Mouse (Mus musculus): ENCODE data around the gene Taok3.

Taok3 gene

GRCm38 (mm10) chr5:117117716-117118115, 2.2 kb upstream of the Taok3 start:
- DNase-seq (ENCODE audit: low spot score in 2 of 2), result no peak

GRCm38 (mm10) chr5:117118220-117118619, 1.7 kb upstream of the Taok3 start:
- DNase-seq (ENCODE audit: low spot score in 2 of 2), result no peak

GRCm38 (mm10) chr5:117118850-117119249, 1.1 kb upstream of the Taok3 start:
- no peak for DNase-seq (ENCODE audit: low spot score in 2 of 2)

DNA sequence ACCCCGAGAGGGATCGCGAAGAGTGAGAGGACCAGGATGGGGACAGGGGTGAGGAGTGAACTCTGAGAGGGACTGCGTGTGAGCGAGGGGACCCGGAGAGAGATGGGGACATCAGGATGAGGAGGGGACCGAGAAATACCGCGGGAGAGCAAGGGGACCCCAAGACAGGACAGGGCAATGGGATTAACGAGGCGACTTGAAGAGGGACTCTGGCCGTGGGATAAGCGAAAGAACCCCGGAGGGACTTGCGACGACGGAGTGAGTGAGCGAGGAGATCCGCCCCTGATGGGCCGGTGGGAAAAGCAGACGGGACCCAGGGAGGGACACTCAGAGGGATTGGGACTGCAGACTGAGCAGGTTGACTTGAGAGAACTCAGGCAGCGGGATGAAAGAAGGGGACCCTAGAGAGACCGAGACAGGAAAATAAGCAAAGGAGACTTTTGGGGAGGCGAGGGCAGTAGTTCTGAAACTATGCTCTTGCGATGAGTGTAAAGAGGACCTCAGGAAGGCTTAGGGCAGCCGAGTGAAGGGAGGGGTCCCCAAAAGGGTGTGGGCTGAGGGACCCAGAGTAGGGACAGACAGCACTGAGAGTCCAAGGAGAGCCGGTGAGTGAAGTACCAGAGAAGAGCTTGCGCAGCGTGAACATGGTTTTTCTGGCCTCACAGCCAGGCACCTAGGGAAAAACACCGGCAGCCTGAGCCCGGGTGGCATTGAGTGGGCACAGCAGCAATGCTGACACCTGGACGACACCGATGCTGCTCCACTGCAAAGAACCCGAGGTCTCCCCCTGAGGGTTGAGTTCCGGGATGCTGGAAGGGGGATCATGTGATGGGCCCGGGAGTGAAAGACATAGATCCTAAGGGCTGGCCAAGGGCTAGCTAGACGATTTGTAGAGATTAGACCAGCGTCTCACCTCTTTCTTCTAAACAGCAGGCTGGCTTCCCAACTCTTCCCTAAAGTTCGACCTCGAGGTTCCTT, 849 bp downstream of the Taok3 start:
- no peak for DNase-seq (ENCODE audit: low spot score in 2 of 2)

GRCm38 (mm10) chr5:117121657-117122056, 1.7 kb downstream of the Taok3 start:
- no peak for DNase-seq (ENCODE audit: low spot score in 2 of 2)

DNA sequence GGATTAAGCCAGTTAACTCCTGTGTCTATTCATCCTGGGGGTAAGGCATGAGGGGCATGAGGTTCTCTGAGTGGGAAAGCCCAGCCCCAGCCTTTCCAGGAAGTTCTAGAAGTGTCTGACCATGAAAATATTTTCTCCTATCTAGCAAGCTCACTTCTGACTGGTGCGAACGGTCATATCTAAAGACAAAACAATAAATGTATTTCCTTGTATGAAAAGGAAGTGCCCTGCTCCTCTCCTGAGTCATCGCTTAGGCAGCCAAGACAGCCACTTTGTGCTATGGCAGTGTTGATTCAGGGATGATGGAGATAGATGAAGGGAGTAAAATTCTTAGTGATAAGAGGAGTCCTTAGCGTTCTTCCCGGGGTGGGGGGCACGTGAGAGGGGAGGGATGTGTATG, 3.2 kb downstream of the Taok3 start:
- DNase-seq (ENCODE audit: low spot score in 2 of 2), result no peak

- no peak for DNase-seq (ENCODE audit: low spot score in 2 of 2)
These were observed 3.9 kb downstream of the Taok3 start for GRCm38 (mm10) chr5:117123840-117124239.

- DNase-seq (ENCODE audit: low spot score in 2 of 2), result no peak
These were observed 5.8 kb downstream of the Taok3 start for GRCm38 (mm10) chr5:117125482-117126346.

GRCm38 (mm10) chr5:117127051-117127450, 7.1 kb downstream of the Taok3 start:
- no peak for DNase-seq (ENCODE audit: low spot score in 2 of 2)

GRCm38 (mm10) chr5:117130726-117131125, 10.8 kb downstream of the Taok3 start:
- DNase-seq (ENCODE audit: low spot score in 2 of 2), result no peak

DNA sequence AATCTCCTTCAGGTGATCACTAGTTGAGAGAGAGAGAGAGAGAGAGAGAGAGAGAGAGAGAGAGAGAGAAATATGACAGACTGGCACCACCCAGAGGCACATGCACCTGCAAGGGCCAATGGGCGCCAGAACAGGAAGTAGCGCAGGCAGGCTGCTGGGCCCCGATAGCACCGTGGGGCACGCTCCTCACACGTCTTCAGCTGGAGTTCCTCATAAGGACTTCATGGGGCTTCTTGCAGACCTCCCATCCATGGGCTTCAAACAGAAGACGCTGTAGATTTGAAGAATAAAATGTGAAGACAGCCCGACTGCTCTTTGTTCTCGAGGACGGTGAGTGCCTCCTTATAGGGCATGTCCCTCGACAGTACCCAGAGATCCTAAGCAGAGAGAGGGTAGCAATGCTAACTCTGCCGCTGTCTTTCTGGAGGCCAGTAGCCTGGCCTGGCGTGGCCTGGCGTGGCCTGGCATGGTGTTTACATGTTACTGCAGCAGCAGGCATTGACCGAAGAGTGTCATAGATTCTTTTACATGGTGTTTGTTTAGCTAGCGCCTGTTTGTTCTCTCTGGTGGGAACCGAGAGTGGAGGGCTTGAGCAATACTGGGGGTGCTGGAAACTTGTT, 13.6 kb downstream of the Taok3 start:
- DNase-seq (ENCODE audit: low spot score in 2 of 2), result no peak

GRCm38 (mm10) chr5:117134066-117134888, 14.3 kb downstream of the Taok3 start:
- no peak for DNase-seq (ENCODE audit: low spot score in 2 of 2)

DNA sequence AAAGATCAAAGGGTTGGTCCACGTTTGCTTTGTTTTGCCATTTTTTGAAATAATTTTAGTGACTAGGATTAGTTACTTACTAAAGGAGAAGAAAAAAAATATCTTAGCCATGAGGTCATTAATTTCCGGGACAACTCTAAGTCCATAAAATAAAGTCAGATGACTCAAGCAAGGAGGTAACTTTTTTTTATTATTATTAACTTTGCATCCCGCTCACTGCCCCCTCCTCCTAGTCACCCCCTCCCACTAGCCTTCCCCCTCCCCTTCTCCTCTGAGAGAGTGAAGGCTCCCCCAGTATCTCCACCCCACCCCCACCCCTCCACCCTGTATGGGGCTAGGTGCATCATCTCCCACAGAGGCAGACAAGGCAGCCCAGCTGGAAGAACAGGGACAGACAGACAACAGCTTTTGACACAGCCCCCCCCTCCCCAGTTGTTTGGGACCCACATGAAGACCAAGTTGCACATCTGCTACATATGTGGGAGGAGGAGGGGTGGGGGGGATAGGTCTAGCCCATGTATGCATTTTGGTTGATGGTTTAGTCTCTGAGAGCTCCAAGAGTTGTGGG, 15.0 kb downstream of the Taok3 start:
- no peak for DNase-seq (ENCODE audit: low spot score in 2 of 2)

- DNase-seq (ENCODE audit: low spot score in 2 of 2), result no peak
These were observed 15.9 kb downstream of the Taok3 start for GRCm38 (mm10) chr5:117135869-117136268.

- no peak for DNase-seq (ENCODE audit: low spot score in 2 of 2)
These were observed 16.6 kb downstream of the Taok3 start for GRCm38 (mm10) chr5:117136570-117136969.

DNA sequence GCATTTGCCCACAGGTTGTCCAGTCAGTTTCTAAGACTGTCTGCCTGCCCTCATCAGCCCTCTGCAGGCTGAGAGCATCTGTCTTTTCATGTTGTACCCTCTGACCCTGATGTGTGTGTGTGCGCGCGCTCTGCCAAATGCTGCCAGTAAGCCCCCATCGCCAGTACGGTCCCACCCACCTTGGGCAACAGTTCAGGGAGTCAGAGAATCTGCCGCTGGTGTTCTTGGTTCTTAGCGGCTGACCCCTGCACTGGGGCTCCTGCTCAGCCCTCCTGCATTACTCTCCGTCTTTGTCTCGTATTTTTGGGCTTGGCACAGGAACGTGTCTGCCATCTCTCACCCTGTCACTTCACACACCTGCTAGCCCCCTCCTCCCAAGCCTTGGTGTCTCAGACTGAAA, 17.1 kb downstream of the Taok3 start:
- no peak for DNase-seq (ENCODE audit: low spot score in 2 of 2)

DNA sequence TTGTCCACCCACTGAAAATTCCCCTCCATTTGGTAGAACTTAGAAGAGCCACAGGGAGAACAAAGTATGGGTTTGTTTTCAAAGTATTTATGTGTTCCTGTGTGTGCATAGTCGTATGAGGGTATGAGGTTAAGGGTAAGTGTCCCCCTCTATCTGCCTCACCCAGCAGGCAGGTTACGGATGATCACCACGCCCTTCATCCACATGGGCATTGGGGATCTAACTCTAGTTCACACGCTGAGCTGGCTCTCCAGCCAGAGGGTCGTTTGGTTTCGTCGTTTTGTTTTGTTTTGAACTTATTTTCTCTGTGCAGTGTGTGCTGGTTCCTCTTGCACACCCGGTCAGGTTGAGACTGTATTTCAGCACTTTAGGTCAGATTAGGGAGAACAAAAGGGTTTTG, 17.7 kb downstream of the Taok3 start:
- no peak for DNase-seq (ENCODE audit: low spot score in 2 of 2)

GRCm38 (mm10) chr5:117138295-117138988, 18.5 kb downstream of the Taok3 start:
- DNase-seq (ENCODE audit: low spot score in 2 of 2), result no peak

- DNase-seq (ENCODE audit: low spot score in 2 of 2), result no peak
These were observed 19.9 kb downstream of the Taok3 start for GRCm38 (mm10) chr5:117139822-117140221.

DNA sequence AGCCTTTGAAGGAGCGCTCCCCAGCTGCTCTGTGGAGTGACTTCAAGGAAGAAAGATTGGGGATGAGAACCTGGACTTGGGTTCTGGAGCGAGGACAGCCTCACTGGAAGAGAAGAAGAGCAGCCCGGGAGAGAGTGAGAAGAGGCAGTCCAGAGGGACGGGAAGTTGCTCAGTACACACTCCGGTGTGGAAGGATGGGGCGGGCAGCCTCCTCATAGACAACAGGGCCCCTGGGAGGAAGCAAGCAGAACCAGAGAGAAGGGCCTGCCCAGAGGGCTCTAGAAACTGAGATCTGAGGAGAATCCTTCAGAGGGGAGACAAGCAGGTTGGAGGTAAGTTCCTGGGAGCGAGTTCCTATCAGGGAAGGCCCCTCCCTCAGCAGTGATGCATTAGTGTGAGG, 20.4 kb downstream of the Taok3 start:
- DNase-seq (ENCODE audit: low spot score in 2 of 2), result no peak
